Comparison of ENCODE assay signal across 13 mouse cellular contexts in genomic region chr14:77673138-77673537, GRCm38 (mm10).
DNase-seq lines count a peak whose midpoint lies in the region; ATAC-seq lines count a peak whose summit lies in the region.
"Had no signal": no experiment of that assay in that cellular context is flagged by ENCODE, and none has a peak within 500 bp of the region (broad histone marks: within the 10 kb centered on the region; RNA-seq: fewer than 3 reads in every experiment).

No protein-coding gene starts in this region.

- 25% methylated on average over 8 of the region's 8 CpGs for WGBS in heart, embryonic 11.5 days (ENCODE audit: insufficient replicate concordance)
- WGBS in liver, embryonic 11.5 days: 45% methylated on average over 8 of the region's 8 CpGs
- 51% methylated on average over 8 of the region's 8 CpGs for WGBS in liver, embryonic 12.5 days (ENCODE audit: insufficient replicate concordance)
- 29% methylated on average over 8 of the region's 8 CpGs for WGBS in embryonic facial prominence, embryonic 14.5 days
- WGBS in midbrain, embryonic 14.5 days: 50% methylated on average over 8 of the region's 8 CpGs

- no peak overlapping the region for H3K4me3 ChIP-seq in heart, embryonic 11.5 days (ENCODE audit: low read depth, low read length)
- no peak overlapping the region for H3K4me3 ChIP-seq in liver, embryonic 11.5 days (ENCODE audit: low read depth, low read length)
- no peak overlapping the region for H3K4me3 ChIP-seq in liver, embryonic 12.5 days
- H3K4me3 ChIP-seq in embryonic facial prominence, embryonic 14.5 days (ENCODE audit: low read depth, low read length): no peak overlapping the region
- no peak overlapping the region for H3K4me3 ChIP-seq in midbrain, embryonic 14.5 days (replicated peaks; ENCODE audit: low read depth, low read length)
- H3K4me3 ChIP-seq: limb, embryonic 15.5 days had no signal

- peak overlapping the region; percentile 4; the same call in 1 of the 2 replicates for H3K27ac ChIP-seq in heart, embryonic 11.5 days (ENCODE audit: low read depth, low read length)
- H3K27ac ChIP-seq in liver, embryonic 11.5 days (ENCODE audit: low read depth, low read length): no peak overlapping the region
- no peak overlapping the region for H3K27ac ChIP-seq in liver, embryonic 12.5 days
- no peak overlapping the region for H3K27ac ChIP-seq in embryonic facial prominence, embryonic 14.5 days (replicated peaks; ENCODE audit: low read depth, low read length)
- H3K27ac ChIP-seq in midbrain, embryonic 14.5 days (replicated peaks; ENCODE audit: low read depth, low read length): peak overlapping the region; percentile 41; the same call in 1 of the 2 replicates
- H3K27ac ChIP-seq: limb, embryonic 15.5 days had no signal

- no peak overlapping the region for H3K9ac ChIP-seq in heart, embryonic 11.5 days (ENCODE audit: low read depth, low read length)
- no peak overlapping the region for H3K9ac ChIP-seq in liver, embryonic 11.5 days (ENCODE audit: low read depth, low read length)
- no peak overlapping the region for H3K9ac ChIP-seq in liver, embryonic 12.5 days
- no peak overlapping the region for H3K9ac ChIP-seq in embryonic facial prominence, embryonic 14.5 days (ENCODE audit: low read depth, low read length)
- H3K9ac ChIP-seq in midbrain, embryonic 14.5 days (replicated peaks; ENCODE audit: low read length): no peak overlapping the region
- H3K9ac ChIP-seq: limb, embryonic 15.5 days had no signal

- peaks cover 27% of the 10 kb centered on the region for H3K4me1 ChIP-seq in heart, embryonic 11.5 days (ENCODE audit: control insufficient read depth, insufficient read depth, low read length)
- peaks cover 5% of the 10 kb centered on the region; the same call in 1 of the 2 replicates for H3K4me1 ChIP-seq in liver, embryonic 11.5 days (replicated peaks; ENCODE audit: control insufficient read depth, insufficient read depth, low read length)
- H3K4me1 ChIP-seq in liver, embryonic 12.5 days: no peaks in the 10 kb centered on the region
- peaks cover 12% of the 10 kb centered on the region for H3K4me1 ChIP-seq in embryonic facial prominence, embryonic 14.5 days (ENCODE audit: control insufficient read depth, insufficient read depth, low read length)
- H3K4me1 ChIP-seq in midbrain, embryonic 14.5 days (ENCODE audit: control insufficient read depth, insufficient read depth, low read length): peaks cover 11% of the 10 kb centered on the region

- intact Hi-C loops in heart, postnatal 25 days (cut with DNase I): no loop called here

- no peaks in the 10 kb centered on the region for H3K27me3 ChIP-seq in heart, embryonic 11.5 days (ENCODE audit: control insufficient read depth, insufficient read depth, low read length)
- H3K27me3 ChIP-seq in liver, embryonic 11.5 days (replicated peaks; ENCODE audit: control insufficient read depth, insufficient read depth, low read length): no peaks in the 10 kb centered on the region
- no peaks in the 10 kb centered on the region for H3K27me3 ChIP-seq in liver, embryonic 12.5 days (replicated peaks)
- H3K27me3 ChIP-seq in embryonic facial prominence, embryonic 14.5 days (replicated peaks; ENCODE audit: control insufficient read depth, insufficient read depth, low read length): no peaks in the 10 kb centered on the region
- no peaks in the 10 kb centered on the region for H3K27me3 ChIP-seq in midbrain, embryonic 14.5 days (ENCODE audit: control insufficient read depth, insufficient read depth, low read length)
- H3K27me3 ChIP-seq: limb, embryonic 15.5 days had no signal

- H3K4me2 ChIP-seq in heart, embryonic 11.5 days: no peak overlapping the region
- no peak overlapping the region for H3K4me2 ChIP-seq in liver, embryonic 11.5 days
- H3K4me2 ChIP-seq in liver, embryonic 12.5 days: no peak overlapping the region
- no peak overlapping the region for H3K4me2 ChIP-seq in embryonic facial prominence, embryonic 14.5 days (ENCODE audit: low read depth, low read length)
- no peak overlapping the region for H3K4me2 ChIP-seq in midbrain, embryonic 14.5 days (ENCODE audit: low read length)
- H3K4me2 ChIP-seq: limb, embryonic 15.5 days had no signal

- ATAC-seq in heart, embryonic 11.5 days (replicated peaks; ENCODE audit: insufficient number of reproducible peaks, low FRiP score, low TSS enrichment): no peak
- ATAC-seq in liver, embryonic 11.5 days (replicated peaks; ENCODE audit: low FRiP score): 0 out of 2 replicates have a peak, but pooled peaks have one; percentile 23
- no peak for ATAC-seq in liver, embryonic 12.5 days
- no peak for ATAC-seq in embryonic facial prominence, embryonic 14.5 days (ENCODE audit: low read depth)
- ATAC-seq in midbrain, embryonic 14.5 days (ENCODE audit: low FRiP score, low TSS enrichment): no peak

- no peaks in the 10 kb centered on the region for H3K9me3 ChIP-seq in heart, embryonic 11.5 days (replicated peaks; ENCODE audit: control insufficient read depth, low read length)
- H3K9me3 ChIP-seq in liver, embryonic 11.5 days (ENCODE audit: control insufficient read depth, low read length): no peaks in the 10 kb centered on the region
- no peaks in the 10 kb centered on the region for H3K9me3 ChIP-seq in liver, embryonic 12.5 days (replicated peaks)
- H3K9me3 ChIP-seq in embryonic facial prominence, embryonic 14.5 days (ENCODE audit: control insufficient read depth, low read length): no peaks in the 10 kb centered on the region
- H3K9me3 ChIP-seq in midbrain, embryonic 14.5 days (ENCODE audit: control insufficient read depth, low read length): no peaks in the 10 kb centered on the region
- H3K9me3 ChIP-seq: limb, embryonic 15.5 days had no signal

- DNase-seq in heart, postnatal 25 days (ENCODE audit: low spot score): no peak
- no peak for DNase-seq in liver, embryonic 11.5 days (ENCODE audit: low spot score)
- DNase-seq in embryonic facial prominence, embryonic 14.5 days (ENCODE audit: low spot score): peak; percentile 16
- DNase-seq in midbrain, embryonic 14.5 days: no peak
- no peak for DNase-seq in gastrocnemius, postnatal 10 days
- no peak for DNase-seq in right cerebral cortex, postnatal 10 days (ENCODE audit: low spot score in 2 of 2)
- DNase-seq: adrenal gland, postnatal 10 days; cerebellum, adult 11-12 months; gastrocnemius, postnatal 14 days; layer of hippocampus, postnatal 36 days had no signal

- H3K36me3 ChIP-seq in heart, embryonic 11.5 days (ENCODE audit: control insufficient read depth, insufficient read depth, low read length): no peaks in the 10 kb centered on the region
- H3K36me3 ChIP-seq in liver, embryonic 11.5 days (ENCODE audit: control insufficient read depth, insufficient read depth, low read length): no peaks in the 10 kb centered on the region
- H3K36me3 ChIP-seq in liver, embryonic 12.5 days: no peaks in the 10 kb centered on the region
- no peaks in the 10 kb centered on the region for H3K36me3 ChIP-seq in embryonic facial prominence, embryonic 14.5 days (ENCODE audit: control insufficient read depth, insufficient read depth, low read length)
- no peaks in the 10 kb centered on the region for H3K36me3 ChIP-seq in midbrain, embryonic 14.5 days (ENCODE audit: control insufficient read depth, insufficient read depth, low read length)
- H3K36me3 ChIP-seq: limb, embryonic 15.5 days had no signal

Comparison
In these comparisons a context has a peak if more than half of its experiments do, and no peak if none do; other contexts are left out.
1. H3K27ac ChIP-seq: peak in heart, embryonic 11.5 days (single experiment) and midbrain, embryonic 14.5 days (single experiment); none in liver, embryonic 11.5 days (single experiment), liver, embryonic 12.5 days (single experiment) and embryonic facial prominence, embryonic 14.5 days (single experiment).